Mouse (Mus musculus): Measurements from ENCODE around the gene Sestd1.

DNA sequence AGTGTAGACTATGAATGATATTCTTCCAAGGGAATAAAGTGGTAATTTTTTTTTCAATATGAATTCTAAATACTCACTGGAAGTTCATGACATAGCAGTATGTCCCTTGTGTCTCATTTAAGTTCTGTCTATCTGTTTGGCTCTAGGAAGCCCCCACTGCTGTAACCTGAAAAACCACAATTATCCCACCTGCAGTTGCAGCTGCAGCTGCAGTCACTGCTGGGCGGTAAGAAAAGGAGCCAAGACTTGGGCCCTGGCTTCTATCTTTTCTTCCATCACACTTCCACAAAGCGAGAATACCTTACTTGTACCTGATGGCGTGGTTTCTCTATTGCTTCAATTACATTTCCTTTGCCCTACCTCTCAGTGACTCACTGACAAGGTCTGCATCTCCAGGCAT is 92.9 kb downstream of the Sestd1 start:
- TF ChIP-seq POLR2A (IDR thresholded peaks at IDR 0.05; ENCODE audit: insufficient read length, low read depth) (no peak), MYOD1 (IDR thresholded peaks at IDR 0.05; ENCODE audit: control insufficient read depth in 1 of 3, insufficient read length in 2 of 3, low read depth in 2 of 3) (no peak), TCF3 (IDR thresholded peaks at IDR 0.05; ENCODE audit: insufficient read length, low read depth) (no peak), TCF12 (IDR thresholded peaks at IDR 0.05; ENCODE audit: insufficient read depth, poor library complexity, severe bottlenecking) (no peak), CEBPB (IDR thresholded peaks at IDR 0.05; ENCODE audit: insufficient read depth, poor library complexity, severe bottlenecking) (no peak), USF1 (IDR thresholded peaks at IDR 0.05; ENCODE audit: low read depth) (no peak), POLR2AphosphoS2 (IDR thresholded peaks at IDR 0.05; ENCODE audit: insufficient read length, low read depth) (no peak), E2F4 (IDR thresholded peaks at IDR 0.05; ENCODE audit: insufficient read depth) (no peak), REST (IDR thresholded peaks at IDR 0.05; ENCODE audit: insufficient read depth, insufficient read length) (no peak), SRF (IDR thresholded peaks at IDR 0.05; ENCODE audit: control insufficient read depth, insufficient read length, low read depth) (no peak), MYOG (IDR thresholded peaks at IDR 0.05; ENCODE audit: control insufficient read depth in 1 of 3, insufficient read depth in 1 of 3, insufficient read length in 2 of 3, low read depth in 2 of 3) (no peak)

All from myocyte (in vitro differentiated cells).